Mouse (Mus musculus) testis, adult 2 months (tissue): ENCODE data around the gene Cmtm6. TPM values are rescaled to one million over a fixed set of nuclear protein-coding genes. Genes with fewer than 3 reads are reported as not detected.

Source experiments
- H3K27ac ChIP-seq: fragments of 200-500 bp; 2 replicates; pipeline ENCODE4 v1.5.1; 2012; ENCODE audit warnings: low read depth, low read length; ENCODE audit not compliant: control insufficient read depth, insufficient read depth
- H3K27me3 ChIP-seq: fragments of 200-500 bp; 2 replicates; pipeline ENCODE4 v1.6.1; 2012; ENCODE audit warnings: mild to moderate bottlenecking, low read length, moderate library complexity; ENCODE audit not compliant: control insufficient read depth, insufficient read depth
- H3K36me3 ChIP-seq: fragments of 200-500 bp; 2 replicates; pipeline ENCODE4 v1.6.1; 2012; ENCODE audit warnings: mild to moderate bottlenecking, low read length; ENCODE audit not compliant: control insufficient read depth, insufficient read depth
- H3K4me1 ChIP-seq: fragments of 200-500 bp; 2 replicates; pipeline ENCODE4 v1.6.1; 2012; ENCODE audit warnings: low read length; ENCODE audit not compliant: control insufficient read depth, insufficient read depth
- H3K4me3 ChIP-seq: fragments of 200-500 bp; 2 replicates; pipeline ENCODE4 v1.5.1; 2012; ENCODE audit warnings: low read depth, mild to moderate bottlenecking, low read length, moderate library complexity, mixed read lengths; ENCODE audit not compliant: control insufficient read depth
- CTCF ChIP-seq: fragments of 200-500 bp; IDR thresholded peaks from 2 replicates; pipeline ENCODE4 v1.5.1; 2012; ENCODE audit warnings: low read depth, mild to moderate bottlenecking, inconsistent platforms, low read length, moderate library complexity; ENCODE audit not compliant: control insufficient read depth, insufficient read depth, insufficient replicate concordance
- POLR2A ChIP-seq: fragments of 200-500 bp; IDR thresholded peaks from 2 replicates; pipeline ENCODE4 v1.6.1; 2012; ENCODE audit warnings: low read depth, mild to moderate bottlenecking, inconsistent platforms, low read length, moderate library complexity; ENCODE audit not compliant: control insufficient read depth
- polyA plus RNA-seq: library from polyadenylated mRNA; depleted of rRNA; stranded (reverse); fragments of >200 nt; gene quantifications from 2 replicates; pipeline ENCODE4 v1.2.3, GENCODE M21; 2012

Gene Cmtm6
- polyA plus RNA-seq, 1 experiment = 25.9 TPM

GRCm38 (mm10) chr9:114780746-114781525, 50.0 kb downstream of the Cmtm6 start:
- peak overlapping the region; percentile 51 for H3K27ac ChIP-seq
- H3K4me1 ChIP-seq = peaks cover 24% of the 10 kb centered on the region
- TF ChIP-seq POLR2A (0 out of 2 replicates have a peak, but pooled peaks have one; percentile 8), CTCF (no peak)
- H3K27me3 ChIP-seq = no peaks in the 10 kb centered on the region
- no peaks in the 10 kb centered on the region for H3K36me3 ChIP-seq
- H3K4me3 ChIP-seq = peak overlapping the region; percentile 82

DNA sequence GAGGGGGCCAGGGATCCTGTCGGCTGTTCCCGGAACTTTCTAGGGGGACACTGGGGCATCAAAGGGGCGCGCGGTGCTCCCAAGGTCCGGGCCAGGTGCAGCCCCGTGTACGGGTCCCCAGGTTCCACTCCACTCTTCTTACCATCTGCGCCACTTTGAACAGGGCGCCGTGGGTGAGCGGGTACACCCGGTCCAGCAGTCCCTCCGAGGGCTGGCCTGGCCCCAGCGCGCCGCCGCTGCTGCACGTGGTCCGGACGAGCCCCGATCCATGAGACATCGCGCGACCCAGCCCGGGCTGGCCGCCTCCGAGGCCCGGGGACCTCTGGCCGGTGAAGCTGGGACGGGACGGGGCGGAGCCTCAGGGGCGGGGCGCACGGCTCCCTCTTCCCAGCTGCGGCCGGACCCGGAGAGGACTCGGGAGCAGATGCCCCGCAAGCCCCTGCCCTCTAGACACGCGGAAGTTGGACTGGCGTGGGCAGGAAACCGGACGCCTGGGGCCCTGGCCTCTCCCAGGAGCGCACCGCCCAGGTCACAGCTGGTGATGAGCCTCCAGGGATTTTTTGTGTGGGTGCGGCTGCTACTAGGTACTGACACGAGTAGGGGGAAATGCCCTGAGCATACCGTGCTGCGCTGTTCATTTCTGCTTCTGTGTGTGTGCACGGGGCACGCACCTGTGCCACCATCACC, 50.8 kb downstream of the Cmtm6 start, which contains the start of gene Cmtm7:
Gene Cmtm7, minus strand, starts transcription at position 331 of the 687 bp plus-strand sequence.
- Histone ChIP-seq H3K4me1 (peaks cover 24% of the 10 kb centered on the region), H3K36me3 (no peaks in the 10 kb centered on the region), H3K27ac (peak within 1 kb of the TSS; percentile 51), H3K4me3 (peak within 1 kb of the TSS; percentile 82), H3K27me3 (no peaks in the 10 kb centered on the region)
- TF ChIP-seq POLR2A (no peak), CTCF (no peak)

- Histone ChIP-seq H3K27me3 (no peaks in the 10 kb centered on the region), H3K36me3 (no peaks in the 10 kb centered on the region), H3K4me1 (peaks cover 15% of the 10 kb centered on the region), H3K27ac (no peak overlapping the region), H3K4me3 (no peak overlapping the region)
- TF ChIP-seq POLR2A (no peak), CTCF (no peak)
Observed at GRCm38 (mm10) chr9:114785432-114786125, 54.7 kb downstream of the Cmtm6 start.

GRCm38 (mm10) chr9:114787134-114787533, 56.2 kb downstream of the Cmtm6 start:
- H3K4me1 ChIP-seq = 0 out of 2 replicates have a peak, but pooled peaks cover 2% of the 10 kb centered on the region
- no peaks in the 10 kb centered on the region for H3K27me3 ChIP-seq
- H3K27ac ChIP-seq = no peak overlapping the region
- TF ChIP-seq POLR2A (no peak), CTCF (no peak)
- no peak overlapping the region for H3K4me3 ChIP-seq
- H3K36me3 ChIP-seq = no peaks in the 10 kb centered on the region

GRCm38 (mm10) chr9:114787716-114788115, 56.8 kb downstream of the Cmtm6 start:
- H3K27ac ChIP-seq = no peak overlapping the region
- TF ChIP-seq CTCF (no peak), POLR2A (no peak)
- H3K36me3 ChIP-seq = no peaks in the 10 kb centered on the region
- H3K4me3 ChIP-seq = no peak overlapping the region
- 0 out of 2 replicates have a peak, but pooled peaks cover 2% of the 10 kb centered on the region for H3K4me1 ChIP-seq
- no peaks in the 10 kb centered on the region for H3K27me3 ChIP-seq

GRCm38 (mm10) chr9:114788697-114789096, 57.8 kb downstream of the Cmtm6 start:
- Histone ChIP-seq H3K27ac (no peak overlapping the region), H3K4me1 (0 out of 2 replicates have a peak, but pooled peaks cover 2% of the 10 kb centered on the region), H3K4me3 (no peak overlapping the region), H3K36me3 (no peaks in the 10 kb centered on the region), H3K27me3 (no peaks in the 10 kb centered on the region)
- TF ChIP-seq CTCF = no peak
- TF ChIP-seq POLR2A = no peak

DNA sequence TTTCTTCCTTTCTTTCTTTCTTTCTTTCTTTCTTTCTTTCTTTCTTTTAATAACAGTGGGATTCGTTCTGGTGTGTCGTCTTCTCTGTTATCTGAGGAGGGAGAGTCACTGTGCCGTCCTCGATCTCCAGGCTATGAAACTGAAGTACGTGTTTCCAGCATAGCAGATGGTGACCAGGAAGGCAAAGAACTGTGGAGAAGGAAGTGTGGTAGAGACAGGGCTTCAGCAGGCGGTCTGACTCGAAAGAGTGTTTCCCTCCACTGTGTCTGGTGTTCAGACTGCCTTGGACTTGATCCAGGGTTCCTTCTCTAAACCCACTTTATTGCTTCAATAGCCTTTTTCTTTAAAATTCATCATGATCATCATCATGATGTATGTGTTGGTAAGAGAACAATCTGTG, 58.6 kb downstream of the Cmtm6 start:
- Histone ChIP-seq H3K27ac (no peak overlapping the region), H3K4me3 (no peak overlapping the region), H3K4me1 (0 out of 2 replicates have a peak, but pooled peaks cover 2% of the 10 kb centered on the region), H3K36me3 (no peaks in the 10 kb centered on the region), H3K27me3 (no peaks in the 10 kb centered on the region)
- TF ChIP-seq CTCF (no peak), POLR2A (no peak)
